Mouse (Mus musculus) C2C12 (cell line): ENCODE results near the gene Twnk.

Experiments used
- MAX ChIP-seq: IDR thresholded peaks from one replicate; pipeline ENCODE4 v1.6.1; 2011; ENCODE audit warnings: mild to moderate bottlenecking, control low read depth
- MYOG ChIP-seq: IDR thresholded peaks from one replicate; pipeline ENCODE4 v1.6.1; 2011; ENCODE audit not compliant: control insufficient read depth, insufficient read length; ENCODE audit errors: extremely low read depth
- USF1 ChIP-seq: IDR thresholded peaks from one replicate; pipeline ENCODE4 v1.6.1; 2011; ENCODE audit warnings: low read depth, mild to moderate bottlenecking, control low read depth, moderate library complexity

DNA sequence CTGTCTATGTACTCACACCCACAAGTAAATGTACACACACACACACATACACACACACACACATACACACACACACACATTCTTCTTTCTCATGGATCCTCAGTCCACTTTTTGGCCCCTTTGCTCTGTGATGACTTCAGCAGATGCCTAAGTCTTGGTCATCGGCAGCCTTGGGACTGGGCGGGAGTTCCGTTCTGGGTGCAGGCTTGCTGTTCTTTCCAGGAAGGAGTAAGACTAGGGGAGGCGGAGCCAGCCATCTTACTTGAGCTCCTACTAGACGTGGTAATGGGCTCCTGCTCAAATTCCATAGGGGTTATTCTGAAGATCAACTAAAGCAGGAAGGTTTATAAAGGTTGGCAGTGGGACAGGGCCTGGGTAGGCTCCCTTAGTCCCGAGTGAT, 14.9 kb downstream of the Twnk start:
- TF ChIP-seq MAX: no peak
- no peak for TF ChIP-seq MYOG
- TF ChIP-seq USF1: no peak
